In the genomic region with DNA sequence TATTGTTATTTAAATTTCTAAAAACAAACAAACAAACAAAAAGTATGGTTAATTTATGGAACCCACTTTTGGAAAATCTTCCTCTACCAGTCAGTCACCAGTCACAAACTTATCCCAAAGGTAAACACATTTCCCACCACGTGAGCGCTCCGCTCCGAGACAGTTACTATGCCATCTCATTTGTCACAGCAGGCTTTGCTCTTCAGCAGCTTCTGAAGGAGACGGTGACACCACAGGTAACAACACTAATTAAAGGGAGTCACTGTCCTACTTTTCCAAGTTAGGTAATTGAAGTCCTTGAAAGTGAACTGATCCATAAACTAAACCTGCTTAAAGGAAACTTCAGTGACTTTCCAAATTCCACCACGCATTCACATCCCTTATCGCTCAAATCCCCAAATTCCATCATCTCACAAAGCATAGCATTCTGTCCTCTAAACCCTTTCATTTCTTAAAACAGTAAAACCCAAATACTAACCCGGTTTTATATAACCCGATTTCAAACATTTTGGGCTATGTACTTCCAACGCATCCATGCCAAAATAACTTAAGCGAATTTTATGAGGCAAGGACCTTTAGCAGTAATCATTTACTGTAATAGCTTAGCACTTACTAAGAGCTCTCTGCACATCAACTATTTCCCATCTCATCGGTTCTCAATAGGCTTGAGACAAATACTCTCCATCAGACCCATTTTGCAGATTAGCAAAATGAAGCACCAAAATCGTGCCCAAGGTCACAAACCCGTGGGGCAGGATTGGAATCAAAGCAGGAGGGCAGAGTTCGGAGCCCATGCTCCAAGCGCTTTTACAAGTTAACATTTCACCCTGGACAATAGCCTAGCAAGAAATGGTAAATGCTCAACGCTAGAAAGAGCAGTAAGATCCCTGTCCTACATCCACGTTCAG, we compare ENCODE assay signal across 8 mouse cellular contexts. TPM values are rescaled to one million over a fixed set of nuclear protein-coding genes. Genes with fewer than 3 reads are reported as not detected.
A peak's percentile ranks its signal among the peaks of the same experiment; 100 is the strongest.
DNase-seq lines count a peak whose midpoint lies in the region; ATAC-seq and TF ChIP-seq lines count a peak whose summit lies in the region.

No protein-coding gene starts in this region.

- no peaks in the 10 kb centered on the region for H3K27me3 ChIP-seq in heart, embryonic 11.5 days (ENCODE audit: control insufficient read depth, insufficient read depth, low read length)
- no peaks in the 10 kb centered on the region for H3K27me3 ChIP-seq in forebrain, embryonic 12.5 days
- H3K27me3 ChIP-seq in liver, embryonic 11.5 days (replicated peaks; ENCODE audit: control insufficient read depth, insufficient read depth, low read length): no peaks in the 10 kb centered on the region
- H3K27me3 ChIP-seq in stomach, postnatal 0 days (ENCODE audit: control insufficient read depth, insufficient read depth, low read length): no peaks in the 10 kb centered on the region

- no peaks in the 10 kb centered on the region for H3K9me3 ChIP-seq in heart, embryonic 11.5 days (replicated peaks; ENCODE audit: control insufficient read depth, low read length)
- no peaks in the 10 kb centered on the region for H3K9me3 ChIP-seq in forebrain, embryonic 12.5 days
- no peaks in the 10 kb centered on the region for H3K9me3 ChIP-seq in liver, embryonic 11.5 days (ENCODE audit: control insufficient read depth, low read length)
- no peaks in the 10 kb centered on the region for H3K9me3 ChIP-seq in stomach, postnatal 0 days (ENCODE audit: control insufficient read depth, low read length)

- intact Hi-C loops in heart, postnatal 25 days (cut with DNase I): loop anchor here (5.0 kb wide), 1 partner anchor 138 kb away; no protein-coding TSS in a partner anchor

- peak overlapping the region; percentile 97 for H3K27ac ChIP-seq in heart, embryonic 11.5 days (ENCODE audit: low read depth, low read length)
- H3K27ac ChIP-seq in forebrain, embryonic 12.5 days: peak overlapping the region; percentile 98
- peak overlapping the region; percentile 96 for H3K27ac ChIP-seq in liver, embryonic 11.5 days (ENCODE audit: low read depth, low read length)
- H3K27ac ChIP-seq in stomach, postnatal 0 days (replicated peaks): peak overlapping the region; percentile 99

- no peak for TF ChIP-seq EP300 in stomach, postnatal 0 days (optimal IDR thresholded peaks at IDR 0.05)

- H3K36me3 ChIP-seq in heart, embryonic 11.5 days (ENCODE audit: control insufficient read depth, insufficient read depth, low read length): no peaks in the 10 kb centered on the region
- no peaks in the 10 kb centered on the region for H3K36me3 ChIP-seq in forebrain, embryonic 12.5 days (replicated peaks)
- H3K36me3 ChIP-seq in liver, embryonic 11.5 days (ENCODE audit: control insufficient read depth, insufficient read depth, low read length): no peaks in the 10 kb centered on the region
- no peaks in the 10 kb centered on the region for H3K36me3 ChIP-seq in stomach, postnatal 0 days (ENCODE audit: control insufficient read depth, insufficient read depth, low read length)

- peak overlapping the region; percentile 81 for H3K4me2 ChIP-seq in heart, embryonic 11.5 days
- peak overlapping the region; percentile 68 for H3K4me2 ChIP-seq in forebrain, embryonic 12.5 days
- peak overlapping the region; percentile 72 for H3K4me2 ChIP-seq in liver, embryonic 11.5 days
- H3K4me2 ChIP-seq in stomach, postnatal 0 days (replicated peaks; ENCODE audit: low read depth): peak overlapping the region; percentile 69

- peak overlapping the region; percentile 95 for H3K4me3 ChIP-seq in heart, embryonic 11.5 days (ENCODE audit: low read depth, low read length)
- H3K4me3 ChIP-seq in forebrain, embryonic 12.5 days (replicated peaks): peak overlapping the region; percentile 98
- H3K4me3 ChIP-seq in liver, embryonic 11.5 days (ENCODE audit: low read depth, low read length): peak overlapping the region; percentile 94
- peak overlapping the region; percentile 91 for H3K4me3 ChIP-seq in stomach, postnatal 0 days (ENCODE audit: low read depth, low read length)

- no peak for ATAC-seq in heart, embryonic 11.5 days (replicated peaks; ENCODE audit: insufficient number of reproducible peaks, low FRiP score, low TSS enrichment)
- no peak for ATAC-seq in forebrain, embryonic 12.5 days (ENCODE audit: low FRiP score)
- no peak for ATAC-seq in liver, embryonic 11.5 days (replicated peaks; ENCODE audit: low FRiP score)
- no peak for ATAC-seq in stomach, postnatal 0 days (ENCODE audit: low FRiP score, low TSS enrichment)

- no peak for DNase-seq in heart, postnatal 25 days (ENCODE audit: low spot score)
- DNase-seq in ES-CJ7 (ENCODE audit: low read depth, low spot score): peak; percentile 47
- DNase-seq in liver, embryonic 11.5 days (ENCODE audit: low spot score): no peak
- no peak for DNase-seq in stomach, postnatal 0 days (ENCODE audit: low spot score)
- DNase-seq in spleen, adult 12 weeks (ENCODE audit: low spot score): no peak
- no peak for DNase-seq in spleen, postnatal 10 days (ENCODE audit: low spot score in 2 of 2)

- H3K4me1 ChIP-seq in heart, embryonic 11.5 days (ENCODE audit: control insufficient read depth, insufficient read depth, low read length): peaks cover 9% of the 10 kb centered on the region
- peaks cover 39% of the 10 kb centered on the region for H3K4me1 ChIP-seq in forebrain, embryonic 12.5 days
- H3K4me1 ChIP-seq in liver, embryonic 11.5 days (replicated peaks; ENCODE audit: control insufficient read depth, insufficient read depth, low read length): peaks cover 10% of the 10 kb centered on the region
- H3K4me1 ChIP-seq in stomach, postnatal 0 days (replicated peaks; ENCODE audit: control insufficient read depth, insufficient read depth): no peaks in the 10 kb centered on the region; the same call in 1 of the 2 replicates

- TF ChIP-seq CTCF in stomach, postnatal 0 days (IDR thresholded peaks at IDR 0.05; ENCODE audit: low read depth): no peak

- WGBS in heart, embryonic 11.5 days (ENCODE audit: insufficient replicate concordance): 5% methylated on average over 18 of the region's 18 CpGs
- 4% methylated on average over 18 of the region's 18 CpGs for WGBS in forebrain, embryonic 12.5 days
- 6% methylated on average over 18 of the region's 18 CpGs for WGBS in liver, embryonic 11.5 days
- WGBS in stomach, postnatal 0 days: 6% methylated on average over 18 of the region's 18 CpGs

- H3K9ac ChIP-seq in heart, embryonic 11.5 days (ENCODE audit: low read depth, low read length): peak overlapping the region; percentile 99
- peak overlapping the region; percentile 98 for H3K9ac ChIP-seq in forebrain, embryonic 12.5 days
- H3K9ac ChIP-seq in liver, embryonic 11.5 days (ENCODE audit: low read depth, low read length): peak overlapping the region; percentile 94
- H3K9ac ChIP-seq in stomach, postnatal 0 days (ENCODE audit: low read length): peak overlapping the region; percentile 98

RNA-seq across cellular contexts. Expression of gene Gm10638, which starts 0.9 kb away (rescaled TPM):
- polyA plus RNA-seq in heart, embryonic 11.5 days (2014; fragmentation: Nextera tagmentation; extraction: Ambion mirVana): 1.7 and 2.0 TPM in 2 replicates
- 1 to 10 TPM; 2.1 to 3.0 TPM for total RNA-seq in heart, postnatal 25 days (2021)
- polyA plus RNA-seq in forebrain, embryonic 12.5 days (2016; fragmentation: Nextera tagmentation; extraction: Ambion mirVana): 9.1 and 10.1 TPM in 2 replicates
- polyA plus RNA-seq in liver, embryonic 11.5 days (2014; fragmentation: Nextera tagmentation; extraction: Ambion mirVana): 1.1 and 1.4 TPM in 2 replicates
- 6.9 and 8.5 TPM in 2 replicates for polyA plus RNA-seq in stomach, postnatal 0 days (2015; fragmentation: Nextera tagmentation; extraction: Ambion mirVana)

RNA-seq across cellular contexts. Expression of gene Siah1a, which starts 1.2 kb away (rescaled TPM):
- polyA plus RNA-seq in heart, embryonic 11.5 days (2014; fragmentation: Nextera tagmentation; extraction: Ambion mirVana): 30.1 and 31.5 TPM in 2 replicates
- total RNA-seq in heart, postnatal 25 days (2021): 10 to 100 TPM; 14.9 to 15.6 TPM
- polyA plus RNA-seq in forebrain, embryonic 12.5 days (2016; fragmentation: Nextera tagmentation; extraction: Ambion mirVana): 92.0 and 95.3 TPM in 2 replicates
- 26.7 and 28.0 TPM in 2 replicates for polyA plus RNA-seq in liver, embryonic 11.5 days (2014; fragmentation: Nextera tagmentation; extraction: Ambion mirVana)
- 36.3 and 41.0 TPM in 2 replicates for polyA plus RNA-seq in stomach, postnatal 0 days (2015; fragmentation: Nextera tagmentation; extraction: Ambion mirVana)
